9 mouse cellular contexts compared by ENCODE assay signal in the genomic region with DNA sequence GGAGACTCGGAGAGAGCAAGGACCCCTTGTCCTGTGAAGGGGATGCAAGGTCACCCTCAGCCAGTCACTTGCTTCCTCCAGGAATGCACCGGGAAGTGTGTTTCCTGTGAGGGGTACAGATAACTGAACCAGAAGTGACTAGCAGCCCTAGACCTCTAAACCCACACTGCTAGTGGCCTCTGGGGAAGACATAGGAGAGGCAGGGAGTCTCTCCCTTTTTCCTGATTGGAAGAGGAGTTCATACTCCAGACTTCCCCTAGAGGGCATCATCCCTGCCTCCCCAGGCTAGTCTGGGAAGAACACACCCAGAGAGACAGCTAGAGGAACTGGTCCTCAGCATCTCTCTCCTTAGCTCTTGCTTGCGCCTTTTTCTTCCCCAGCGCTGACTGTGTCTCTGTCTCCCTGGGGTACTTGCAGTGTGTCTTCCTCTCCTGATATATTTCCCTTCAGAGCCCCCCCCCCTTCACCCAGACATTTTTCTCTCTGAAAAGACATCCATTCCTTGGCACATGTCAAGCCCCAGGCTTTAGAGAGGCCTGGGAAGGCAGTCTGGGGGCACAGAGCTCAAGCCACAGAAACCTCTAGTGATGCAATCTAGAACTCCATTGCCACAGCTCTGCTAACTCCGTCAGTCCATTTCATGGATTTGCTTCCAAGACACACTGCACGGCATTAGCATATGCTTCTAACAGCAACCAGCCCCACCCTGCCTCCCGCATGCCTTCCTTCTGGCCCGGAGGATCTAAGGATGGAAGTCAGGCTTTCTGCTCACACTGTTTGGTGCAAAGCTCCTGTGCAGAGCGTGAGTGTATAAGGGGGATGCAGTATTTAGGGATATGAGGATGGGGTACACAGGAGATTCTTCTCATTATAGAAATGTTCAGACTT. TPM values are rescaled to one million over a fixed set of nuclear protein-coding genes. Genes with fewer than 3 reads are reported as not detected.
DNase-seq lines count a peak whose midpoint lies in the region; ATAC-seq and TF ChIP-seq lines count a peak whose summit lies in the region.
"Had no signal": no experiment of that assay in that cellular context is flagged by ENCODE, and none has a peak within 500 bp of the region (broad histone marks: within the 10 kb centered on the region; RNA-seq: fewer than 3 reads in every experiment).

No protein-coding gene starts in this region.

- peak; percentile 23 for DNase-seq in cerebellum, adult 9-10 months
- no peak for DNase-seq in cerebellum, adult 9-11 months
- peak; percentile 9 for DNase-seq in limb, embryonic 14.5 days (ENCODE audit: low spot score)
- DNase-seq in limb, embryonic 10.5 days (ENCODE audit: low spot score) = no peak
- peak; percentile 51 for DNase-seq in embryo, embryonic 11 days
- peak; percentile 59 for DNase-seq in lung, postnatal 36 days
- DNase-seq in thymus, postnatal 4 days = no peak
- DNase-seq in forebrain, embryonic 11.5 days (ENCODE audit: low spot score) = no peak

- 73% methylated on average over 9 of the region's 9 CpGs for WGBS in limb, embryonic 14.5 days
- 79% methylated on average over 9 of the region's 9 CpGs for WGBS in limb, embryonic 10.5 days
- 71% methylated on average over 9 of the region's 9 CpGs for WGBS in forebrain, embryonic 11.5 days

- no peaks in the 10 kb centered on the region for H3K27me3 ChIP-seq in limb, embryonic 14.5 days (ENCODE audit: control insufficient read depth, insufficient read depth, low read length)
- no peaks in the 10 kb centered on the region for H3K27me3 ChIP-seq in limb, embryonic 10.5 days (ENCODE audit: low read depth, poor library complexity, severe bottlenecking)
- H3K27me3 ChIP-seq in forebrain, embryonic 11.5 days (ENCODE audit: control insufficient read depth, insufficient read depth, low read length) = no peaks in the 10 kb centered on the region

- H3K36me3 ChIP-seq in limb, embryonic 14.5 days (ENCODE audit: control insufficient read depth, insufficient read depth, low read length) = no peaks in the 10 kb centered on the region
- no peaks in the 10 kb centered on the region for H3K36me3 ChIP-seq in limb, embryonic 10.5 days
- no peaks in the 10 kb centered on the region for H3K36me3 ChIP-seq in forebrain, embryonic 11.5 days (ENCODE audit: control insufficient read depth, insufficient read depth, low read length)

- H3K9ac ChIP-seq in limb, embryonic 14.5 days (ENCODE audit: low read depth, low read length, severe bottlenecking) = no peak overlapping the region
- H3K9ac ChIP-seq in forebrain, embryonic 11.5 days (ENCODE audit: low read length) = no peak overlapping the region

- no peak overlapping the region for H3K4me3 ChIP-seq in limb, embryonic 14.5 days (replicated peaks; ENCODE audit: low read length)
- no peak overlapping the region for H3K4me3 ChIP-seq in limb, embryonic 10.5 days
- H3K4me3 ChIP-seq in forebrain, embryonic 11.5 days (ENCODE audit: low read depth, low read length) = no peak overlapping the region

- ATAC-seq in limb, embryonic 14.5 days (ENCODE audit: low FRiP score, low read depth) = no peak
- ATAC-seq in forebrain, embryonic 11.5 days (replicated peaks; ENCODE audit: low FRiP score) = no peak
- ATAC-seq: inflammation-experienced regulatory T-cells, adult 6 months had no signal

- H3K4me1 ChIP-seq in limb, embryonic 14.5 days (ENCODE audit: control insufficient read depth, insufficient read depth, low read length) = no peaks in the 10 kb centered on the region
- no peaks in the 10 kb centered on the region for H3K4me1 ChIP-seq in limb, embryonic 10.5 days
- H3K4me1 ChIP-seq in forebrain, embryonic 11.5 days (replicated peaks; ENCODE audit: control insufficient read depth, insufficient read depth, low read length) = no peaks in the 10 kb centered on the region

- no peak overlapping the region for H3K27ac ChIP-seq in limb, embryonic 14.5 days (replicated peaks; ENCODE audit: low read depth, low read length)
- H3K27ac ChIP-seq in limb, embryonic 10.5 days = no peak overlapping the region
- no peak overlapping the region for H3K27ac ChIP-seq in forebrain, embryonic 11.5 days (ENCODE audit: low read depth, low read length)

- H3K4me2 ChIP-seq in limb, embryonic 14.5 days (replicated peaks; ENCODE audit: low read depth, low read length, severe bottlenecking) = no peak overlapping the region
- no peak overlapping the region for H3K4me2 ChIP-seq in forebrain, embryonic 11.5 days (ENCODE audit: low read depth, low read length, severe bottlenecking)

- no peak for TF ChIP-seq POLR2A in limb, embryonic 14.5 days (IDR thresholded peaks at IDR 0.05; ENCODE audit: borderline replicate concordance, extremely low read depth, insufficient read depth, insufficient read length)

- H3K9me3 ChIP-seq in limb, embryonic 14.5 days (ENCODE audit: control insufficient read depth, low read length) = no peaks in the 10 kb centered on the region
- no peaks in the 10 kb centered on the region for H3K9me3 ChIP-seq in limb, embryonic 10.5 days (replicated peaks)
- H3K9me3 ChIP-seq in forebrain, embryonic 11.5 days (ENCODE audit: control insufficient read depth, low read length) = no peaks in the 10 kb centered on the region

RNA-seq across cellular contexts. Expression of a gene that starts 59.1 kb away (rescaled TPM):
- polyA plus RNA-seq in limb, embryonic 14.5 days (2012; rRNA removed) = 46.1 and 52.6 TPM in 2 replicates
- polyA plus RNA-seq in limb, embryonic 14.5 days (2014; fragmentation: Nextera tagmentation; extraction: Ambion mirVana) = 28.5 and 31.8 TPM in 2 replicates
- polyA plus RNA-seq in limb, embryonic 10.5 days (2016; fragmentation: Nextera tagmentation; extraction: Ambion mirVana) = 27.9 and 28.4 TPM in 2 replicates
- polyA plus RNA-seq in forebrain, embryonic 11.5 days (2014; fragmentation: Nextera tagmentation; extraction: Ambion mirVana) = 23.8 and 24.9 TPM in 2 replicates

Comparison
In these comparisons a context has a peak if more than half of its experiments do, and no peak if none do; other contexts are left out.
1. DNase-seq: peak in cerebellum, adult 9-10 months (single experiment), limb, embryonic 14.5 days (single experiment), embryo, embryonic 11 days (single experiment) and lung, postnatal 36 days (single experiment); none in cerebellum, adult 9-11 months (single experiment), limb, embryonic 10.5 days (single experiment), thymus, postnatal 4 days (single experiment) and forebrain, embryonic 11.5 days (single experiment).